Mouse (Mus musculus): ENCODE data around the gene Tnpo2. TPM values are rescaled to one million over a fixed set of nuclear protein-coding genes. Genes with fewer than 3 reads are reported as not detected.

Tnpo2 gene
- polyA plus RNA-seq, 1 experiment from 2014 or later: 31.7 TPM

DNA sequence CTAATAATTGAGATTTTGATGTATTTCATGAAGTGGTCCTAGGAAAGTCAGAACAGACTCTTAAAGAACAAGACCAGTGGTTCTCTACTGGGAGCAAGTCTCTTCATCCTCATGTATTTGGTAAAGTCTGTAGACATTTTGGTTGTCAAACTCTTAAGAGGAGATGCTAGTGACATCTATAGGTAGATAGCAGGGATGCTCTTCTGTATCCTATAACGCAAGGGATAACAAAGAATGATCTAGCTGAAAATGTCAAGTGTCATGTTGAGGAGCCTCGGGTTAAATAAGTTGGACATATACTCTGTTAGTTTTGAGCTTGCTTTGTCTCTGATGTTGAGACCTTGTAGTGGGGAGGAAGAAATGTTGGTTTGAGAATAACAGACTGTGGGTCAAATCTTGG is 8.8 kb upstream of the Tnpo2 start:
- no peak for ATAC-seq (ENCODE audit: insufficient number of reproducible peaks, insufficient read depth, low FRiP score, low TSS enrichment)
- Histone ChIP-seq H3K27ac (peak overlapping the region; percentile 23; the same call in 1 of the 2 replicates), H3K9me3 (no peaks in the 10 kb centered on the region), H3K36me3 (peaks cover 52% of the 10 kb centered on the region), H3K4me3 (peak overlapping the region; percentile 96), H3K4me1 (peaks cover 34% of the 10 kb centered on the region), H3K9ac (peak overlapping the region; percentile 99), H3K27me3 (no peaks in the 10 kb centered on the region), H3K4me2 (replicated peaks) (peak overlapping the region; percentile 97)
- WGBS: 30% methylated on average over 2 of the region's 2 CpGs

DNA sequence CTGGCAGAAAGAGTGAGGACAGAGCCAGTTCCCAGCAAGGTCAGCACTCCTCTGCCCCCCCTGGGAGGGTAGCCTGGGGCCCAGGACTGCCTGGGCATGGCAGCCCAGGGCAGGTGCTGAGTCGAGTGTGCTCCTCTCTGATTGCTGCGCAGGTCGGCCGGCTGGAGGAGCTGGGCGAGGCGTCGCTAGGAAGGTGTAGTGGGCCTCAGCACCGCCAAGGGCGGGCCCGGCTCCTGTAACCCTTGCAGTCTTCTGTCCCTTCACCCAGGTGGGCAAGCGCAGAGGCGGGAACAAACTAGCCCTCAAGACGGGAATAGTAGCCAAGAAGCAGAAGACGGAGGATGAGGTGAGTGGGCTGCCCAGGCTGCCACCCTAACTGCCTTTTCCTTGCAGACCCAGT is 7.4 kb upstream of the Tnpo2 start:
- Histone ChIP-seq H3K9me3 (no peaks in the 10 kb centered on the region), H3K27me3 (no peaks in the 10 kb centered on the region), H3K36me3 (peaks cover 48% of the 10 kb centered on the region), H3K4me1 (peaks cover 30% of the 10 kb centered on the region), H3K4me3 (no peak overlapping the region), H3K9ac (no peak overlapping the region; the same call in 1 of the 2 replicates), H3K27ac (0 out of 2 replicates have a peak overlapping the region, but pooled peaks have one; percentile 23), H3K4me2 (replicated peaks) (peak overlapping the region; percentile 97)
- 88% methylated on average over 13 of the region's 14 CpGs for WGBS
- no peak for ATAC-seq (ENCODE audit: insufficient number of reproducible peaks, insufficient read depth, low FRiP score, low TSS enrichment)

DNA sequence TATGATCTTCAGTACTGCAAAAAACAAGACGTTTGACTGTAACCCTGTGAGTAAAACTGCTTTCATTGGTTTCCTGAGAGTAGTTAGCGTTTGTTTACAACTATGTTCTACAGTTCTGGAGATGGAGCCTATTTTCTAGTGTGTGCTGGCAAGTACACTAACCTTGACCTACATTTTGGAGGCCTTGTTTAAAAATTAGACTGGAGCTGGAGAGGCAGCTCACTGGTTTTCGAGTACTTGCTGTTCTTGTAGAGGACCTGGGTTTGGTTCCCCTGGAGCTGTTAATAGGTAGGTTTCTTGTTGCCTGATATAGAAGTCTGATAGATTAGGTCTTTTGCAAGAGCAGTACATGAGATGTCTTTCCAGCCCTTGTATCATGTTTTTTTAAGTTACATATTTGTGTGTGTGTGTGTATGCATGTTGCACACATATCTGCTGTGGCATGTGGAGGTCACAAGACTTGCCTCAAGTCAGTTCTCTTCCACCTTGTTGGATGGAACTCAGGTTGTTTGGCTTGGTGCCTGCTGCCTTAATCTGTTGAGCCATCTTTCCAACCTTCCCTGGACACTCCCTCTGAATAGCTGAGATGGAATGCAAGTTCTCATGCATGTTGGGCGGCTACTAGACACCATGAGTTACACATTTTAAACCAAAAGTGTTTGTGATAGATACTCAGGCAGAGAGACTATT is 3.9 kb upstream of the Tnpo2 start:
- Histone ChIP-seq H3K9me3 (no peaks in the 10 kb centered on the region), H3K9ac (no peak overlapping the region), H3K27ac (no peak overlapping the region), H3K4me2 (replicated peaks) (no peak overlapping the region), H3K27me3 (no peaks in the 10 kb centered on the region), H3K4me1 (peaks cover 23% of the 10 kb centered on the region), H3K4me3 (no peak overlapping the region), H3K36me3 (peaks cover 48% of the 10 kb centered on the region)
- ATAC-seq (ENCODE audit: insufficient number of reproducible peaks, insufficient read depth, low FRiP score, low TSS enrichment): no peak
- 86% methylated on average over 4 of the region's 4 CpGs for WGBS

DNA sequence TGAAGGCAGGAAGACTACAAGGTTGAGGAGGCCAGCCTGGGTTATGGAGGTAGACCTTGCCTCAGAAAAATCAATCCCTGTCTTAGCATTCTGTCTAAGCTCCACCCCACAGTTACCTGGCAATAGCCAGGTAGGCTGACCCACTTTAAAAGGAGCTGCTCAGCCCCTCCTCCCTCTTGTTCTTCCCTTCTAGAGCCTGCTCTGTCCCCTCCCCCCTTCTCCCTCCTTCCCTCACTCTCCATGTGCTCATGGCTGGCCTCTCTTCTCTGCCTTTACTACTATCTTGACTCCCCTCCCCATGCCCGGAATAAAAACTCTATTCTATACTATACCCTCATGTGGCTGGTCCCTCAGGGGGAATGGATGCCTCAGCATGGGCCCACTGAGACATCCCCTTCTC is 2.8 kb upstream of the Tnpo2 start:
- Histone ChIP-seq H3K4me3 (no peak overlapping the region), H3K27ac (no peak overlapping the region), H3K9ac (no peak overlapping the region), H3K9me3 (no peaks in the 10 kb centered on the region), H3K4me2 (replicated peaks) (no peak overlapping the region), H3K27me3 (no peaks in the 10 kb centered on the region), H3K4me1 (peaks cover 20% of the 10 kb centered on the region), H3K36me3 (peaks cover 46% of the 10 kb centered on the region)
- WGBS: 51% methylated on average over 1 of the region's 1 CpGs
- no peak for ATAC-seq (ENCODE audit: insufficient number of reproducible peaks, insufficient read depth, low FRiP score, low TSS enrichment)

DNA sequence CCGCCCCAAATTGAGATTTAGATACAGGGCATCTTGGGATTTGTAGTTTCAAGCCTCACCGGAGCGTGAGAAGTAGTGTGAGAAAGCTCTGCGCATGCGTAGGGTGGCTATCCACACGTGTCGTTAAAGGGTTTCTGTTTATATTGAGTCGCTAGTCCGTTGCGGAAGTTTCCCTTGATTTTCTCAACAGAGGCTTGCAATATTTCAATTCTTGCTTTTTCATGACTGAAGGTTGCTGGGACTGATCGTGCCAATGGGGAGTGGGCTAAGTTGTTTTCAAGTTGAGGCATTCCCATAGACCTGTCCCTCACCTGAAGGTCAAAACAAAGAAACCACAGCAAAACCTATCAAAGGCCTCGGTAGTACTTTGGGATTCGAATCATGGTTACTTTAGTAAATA is 2.0 kb upstream of the Tnpo2 start:
- H3K36me3 ChIP-seq: peaks cover 37% of the 10 kb centered on the region

DNA sequence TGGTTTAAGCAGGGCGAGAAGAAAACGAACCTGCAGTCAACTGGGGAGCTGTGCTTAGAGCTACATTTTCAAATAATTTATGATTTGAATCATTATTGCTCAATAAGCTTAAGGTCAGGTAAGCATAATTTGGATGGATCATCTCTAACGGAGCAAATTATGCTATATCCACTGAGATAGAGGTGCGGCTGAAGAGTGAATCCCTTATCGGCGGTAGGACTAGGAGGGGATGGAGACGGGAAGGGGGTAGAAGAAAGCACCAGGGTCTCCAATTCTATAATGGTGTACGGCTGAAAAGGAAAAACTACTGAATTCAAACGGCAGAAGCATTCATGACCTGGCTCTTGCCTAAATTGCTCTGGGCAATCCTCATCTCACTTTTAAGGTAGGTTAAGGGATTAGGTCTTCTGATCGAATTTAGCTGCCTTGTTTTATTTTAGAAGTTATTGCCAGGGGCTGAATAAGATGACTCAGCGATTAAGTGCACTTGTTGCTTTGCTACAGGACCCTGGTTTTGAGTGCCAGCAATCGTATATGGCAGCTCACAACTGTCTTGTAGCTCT is 1.5 kb upstream of the Tnpo2 start:
- 7% methylated on average over 12 of the region's 12 CpGs for WGBS
- no peak for ATAC-seq (ENCODE audit: insufficient number of reproducible peaks, insufficient read depth, low FRiP score, low TSS enrichment)
- peak overlapping the region; percentile 78 for H3K4me2 ChIP-seq (replicated peaks)
- H3K4me1 ChIP-seq: peaks cover 19% of the 10 kb centered on the region
- H3K4me3 ChIP-seq: peak overlapping the region; percentile 87
- no peaks in the 10 kb centered on the region for H3K9me3 ChIP-seq
- H3K27ac ChIP-seq: peak overlapping the region; percentile 100
- peak overlapping the region; percentile 72 for H3K9ac ChIP-seq
- peaks cover 37% of the 10 kb centered on the region for H3K36me3 ChIP-seq
- no peaks in the 10 kb centered on the region for H3K27me3 ChIP-seq

More for the DNA sequence above, 2.0 kb upstream of the Tnpo2 start:
- Histone ChIP-seq H3K9me3 (no peaks in the 10 kb centered on the region), H3K4me1 (peaks cover 19% of the 10 kb centered on the region), H3K27me3 (no peaks in the 10 kb centered on the region), H3K4me3 (peak overlapping the region; percentile 87), H3K4me2 (replicated peaks) (peak overlapping the region; percentile 78), H3K27ac (0 out of 2 replicates have a peak overlapping the region, but pooled peaks have one; percentile 100), H3K9ac (peak overlapping the region; percentile 72)
- ATAC-seq (ENCODE audit: insufficient number of reproducible peaks, insufficient read depth, low FRiP score, low TSS enrichment): no peak
- 4% methylated on average over 13 of the region's 13 CpGs for WGBS

DNA sequence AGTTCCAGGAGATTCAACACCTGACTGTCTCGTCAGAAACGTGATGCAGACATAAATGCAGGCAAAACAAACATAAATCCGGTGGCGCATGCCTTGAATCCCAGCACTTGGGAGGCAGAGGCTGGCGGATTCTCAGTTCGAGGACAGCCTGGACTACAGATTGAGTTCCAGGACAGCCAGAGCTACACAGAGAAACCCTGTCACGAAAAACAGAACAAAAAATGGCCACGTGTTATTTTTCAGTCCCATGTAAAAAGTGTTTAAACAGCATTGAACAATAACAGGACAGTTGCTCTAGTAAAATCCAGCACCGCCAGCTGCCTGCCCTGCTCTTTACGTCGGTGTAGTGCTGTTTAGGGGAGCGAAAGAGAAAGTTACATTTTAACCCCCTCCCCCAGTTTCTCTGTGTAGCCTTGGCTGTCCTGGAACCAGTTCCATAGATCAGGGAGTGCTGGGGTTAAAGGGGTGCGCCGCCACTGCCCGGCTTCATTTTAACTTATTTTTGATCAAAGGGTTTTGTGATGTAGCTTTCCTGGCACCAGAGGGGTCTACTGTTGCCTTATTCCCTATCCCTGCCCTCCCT is 896 bp upstream of the Tnpo2 start:
- peak overlapping the region; percentile 72 for H3K9ac ChIP-seq
- H3K4me3 ChIP-seq: peak overlapping the region; percentile 87
- under 1% methylated on average over 15 of the region's 15 CpGs for WGBS
- ATAC-seq (ENCODE audit: insufficient number of reproducible peaks, insufficient read depth, low FRiP score, low TSS enrichment): no peak
- peak overlapping the region; percentile 100 for H3K27ac ChIP-seq
- H3K4me2 ChIP-seq (replicated peaks): peak overlapping the region; percentile 78
- H3K4me1 ChIP-seq: peaks cover 19% of the 10 kb centered on the region
- H3K27me3 ChIP-seq: no peaks in the 10 kb centered on the region
- peaks cover 38% of the 10 kb centered on the region for H3K36me3 ChIP-seq
- no peaks in the 10 kb centered on the region for H3K9me3 ChIP-seq

DNA sequence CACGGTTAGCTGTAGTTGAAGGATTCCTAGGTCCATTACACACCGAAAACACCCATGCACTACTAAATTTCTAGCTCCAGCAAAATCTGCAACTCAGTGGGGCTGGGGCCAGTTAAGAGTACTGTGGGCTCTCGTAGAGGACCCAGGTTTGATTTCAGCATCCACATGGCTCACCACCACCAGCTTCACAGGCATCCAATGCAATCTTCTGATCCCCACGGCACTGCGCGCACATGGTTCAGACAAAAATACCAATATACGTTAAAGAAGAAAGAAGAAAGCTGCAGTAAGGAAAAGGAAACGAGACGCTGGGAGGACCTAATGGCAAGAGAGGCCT is 366 bp upstream of the Tnpo2 start:
- peaks cover 19% of the 10 kb centered on the region for H3K4me1 ChIP-seq
- H3K9me3 ChIP-seq: no peaks in the 10 kb centered on the region
- peaks cover 40% of the 10 kb centered on the region for H3K36me3 ChIP-seq
- peak overlapping the region; percentile 87 for H3K4me3 ChIP-seq
- H3K4me2 ChIP-seq (replicated peaks): peak overlapping the region; percentile 78
- ATAC-seq (ENCODE audit: insufficient number of reproducible peaks, insufficient read depth, low FRiP score, low TSS enrichment): no peak
- H3K27me3 ChIP-seq: no peaks in the 10 kb centered on the region
- peak overlapping the region; percentile 72 for H3K9ac ChIP-seq
- under 1% methylated on average over 9 of the region's 9 CpGs for WGBS
- peak overlapping the region; percentile 100 for H3K27ac ChIP-seq

DNA sequence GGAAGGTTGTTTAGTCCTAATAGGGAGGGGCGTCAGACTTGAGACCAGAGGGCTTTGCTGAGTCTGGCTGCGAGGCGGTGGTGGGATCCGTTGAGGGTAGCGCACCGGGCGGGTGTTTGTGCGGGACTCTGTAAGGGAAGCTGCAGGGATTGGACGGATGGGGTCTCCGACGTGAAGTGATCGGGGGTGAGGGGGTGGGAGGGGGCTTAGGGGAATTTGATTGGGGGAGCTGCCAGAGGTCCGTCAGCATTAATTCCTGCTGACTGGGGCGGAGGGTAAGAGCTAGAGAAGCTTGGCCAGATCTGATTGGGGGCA is 608 bp downstream of the Tnpo2 start:
- Histone ChIP-seq H3K9ac (peak overlapping the region; percentile 96), H3K27ac (peak overlapping the region; percentile 100), H3K27me3 (no peaks in the 10 kb centered on the region), H3K4me3 (peak overlapping the region; percentile 87), H3K36me3 (peaks cover 40% of the 10 kb centered on the region), H3K4me1 (peaks cover 19% of the 10 kb centered on the region), H3K9me3 (no peaks in the 10 kb centered on the region), H3K4me2 (replicated peaks) (peak overlapping the region; percentile 91)
- peak; percentile 69 for ATAC-seq (ENCODE audit: insufficient number of reproducible peaks, insufficient read depth, low FRiP score, low TSS enrichment)
- 1% methylated on average over 14 of the region's 14 CpGs for WGBS

DNA sequence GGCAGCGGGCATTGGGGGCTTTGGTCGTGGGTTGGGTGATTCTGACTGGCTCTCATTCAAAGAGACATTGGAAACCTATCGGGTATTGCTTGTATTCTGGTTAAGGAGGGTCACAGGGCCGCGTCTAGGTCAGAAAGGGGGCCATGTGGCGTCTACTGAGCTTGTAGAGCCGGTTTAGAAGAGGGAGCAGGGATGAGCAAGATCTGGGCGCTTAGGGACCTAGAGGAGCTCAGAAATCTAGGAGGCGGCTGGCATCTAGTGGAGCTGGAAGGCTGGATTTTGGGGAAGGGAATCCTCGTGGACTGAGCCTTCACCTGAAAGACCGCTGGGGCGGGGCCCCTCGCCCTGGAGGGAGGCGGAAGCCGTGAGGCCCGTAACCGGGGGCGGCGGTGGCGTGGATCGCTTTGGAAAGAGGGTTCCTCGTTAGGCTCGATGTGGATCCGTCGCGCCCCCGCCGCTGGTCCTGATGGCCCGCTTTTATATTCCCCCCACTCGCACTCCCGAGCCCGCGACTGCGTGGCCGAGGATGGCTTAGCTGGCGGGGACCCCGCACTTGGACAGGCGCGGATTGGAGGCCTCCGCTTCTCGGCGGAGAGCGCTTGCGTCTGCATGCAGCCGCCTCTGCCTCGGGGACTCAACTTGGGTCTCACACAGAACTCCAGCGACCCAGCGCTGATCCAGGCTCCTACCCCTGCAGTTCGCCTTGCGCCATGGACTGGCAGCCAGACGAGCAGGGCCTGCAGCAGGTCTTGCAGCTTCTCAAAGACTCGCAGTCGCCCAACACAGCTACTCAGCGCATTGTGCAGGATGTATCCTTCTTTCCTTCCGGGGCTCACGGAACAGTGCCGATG is 1.2 kb downstream of the Tnpo2 start:
- no peaks in the 10 kb centered on the region for H3K27me3 ChIP-seq
- H3K9me3 ChIP-seq: no peaks in the 10 kb centered on the region
- H3K4me3 ChIP-seq: peak overlapping the region; percentile 87
- peak overlapping the region; percentile 100 for H3K27ac ChIP-seq
- peaks cover 38% of the 10 kb centered on the region for H3K36me3 ChIP-seq
- WGBS: under 1% methylated on average over 57 of the region's 57 CpGs
- H3K4me2 ChIP-seq (replicated peaks): peak overlapping the region; percentile 91
- ATAC-seq (ENCODE audit: insufficient number of reproducible peaks, insufficient read depth, low FRiP score, low TSS enrichment): 0 out of 2 replicates have a peak, but pooled peaks have one; percentile 2
- H3K9ac ChIP-seq: peak overlapping the region; percentile 96
- H3K4me1 ChIP-seq: peaks cover 19% of the 10 kb centered on the region

DNA sequence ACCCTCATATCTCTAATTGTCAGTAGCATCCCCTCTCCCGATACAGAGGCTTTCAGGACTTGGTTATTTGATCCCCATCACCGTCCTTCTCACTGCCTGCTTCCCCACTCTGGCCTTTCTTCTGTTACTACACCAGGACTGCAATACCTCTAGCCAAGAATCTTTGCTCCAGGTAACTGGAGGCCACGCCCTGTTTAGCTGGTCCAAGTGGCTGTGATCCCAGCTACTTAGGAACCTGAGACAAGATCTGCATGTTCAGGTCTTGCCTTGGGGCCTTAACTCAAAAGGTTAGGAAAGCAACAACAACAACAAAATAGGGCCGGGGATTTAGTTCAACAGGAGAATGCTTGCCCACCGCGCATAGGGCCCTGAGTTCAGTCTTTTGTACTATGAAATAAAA is 6.9 kb downstream of the Tnpo2 start:
- Histone ChIP-seq H3K4me2 (replicated peaks) (no peak overlapping the region), H3K27ac (no peak overlapping the region), H3K27me3 (no peaks in the 10 kb centered on the region), H3K36me3 (peaks cover 86% of the 10 kb centered on the region), H3K4me3 (no peak overlapping the region), H3K9me3 (no peaks in the 10 kb centered on the region), H3K4me1 (peaks cover 6% of the 10 kb centered on the region), H3K9ac (no peak overlapping the region)
- WGBS: 85% methylated on average over 6 of the region's 6 CpGs
- no peak for ATAC-seq (ENCODE audit: insufficient number of reproducible peaks, insufficient read depth, low FRiP score, low TSS enrichment)

Measured in embryonic facial prominence, embryonic 12.5 days (tissue).